Mouse (Mus musculus) left cerebral cortex, postnatal 25 days (tissue): Measurements from ENCODE around the gene Fes. TPM values are rescaled to one million over a fixed set of nuclear protein-coding genes. Genes with fewer than 3 reads are reported as not detected.

ENCODE experiments used
- DNase-seq, 2 experiments: peaks; one replicate each; pipeline ENCODE4 v3.0.0; 2022; ENCODE audit warnings: low spot score in 2 of 2, mixed read lengths in 1 of 2
- intact Hi-C: fragments of 180-260 bp; cut with DNase I; formaldehyde crosslinking; loops from one replicate; pipeline ENCODE4 v1.15.1; 2025
- total RNA-seq, 2 experiments: library from RNA; stranded (reverse); gene quantifications; 2 replicates each; pipeline ENCODE4 v1.2.3; 2021

Fes gene
- total RNA-seq, 2 experiments from 2014 or later = 3.9 to 6.3 TPM

DNA sequence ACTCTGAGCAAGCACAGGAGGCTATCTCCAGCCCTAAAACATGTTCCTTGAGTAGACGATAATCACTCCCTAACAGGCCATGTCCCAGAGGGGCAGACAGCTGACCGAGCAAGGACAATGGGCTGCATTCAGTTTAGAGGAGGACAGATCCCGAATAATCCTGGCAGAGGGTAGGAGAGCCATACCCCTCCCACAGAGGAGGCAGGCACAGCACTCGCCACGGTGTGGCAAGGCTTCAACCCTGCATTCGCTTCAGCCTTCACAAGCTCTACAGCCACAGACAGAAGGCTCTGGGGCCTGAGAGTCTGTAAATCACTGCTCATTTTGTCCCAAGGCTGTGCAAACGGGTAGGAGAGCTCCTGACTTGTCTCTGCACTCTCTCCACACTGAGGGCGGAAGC lies 30.6 kb downstream of the Fes start:
- peak in 1 of 2 experiments; percentile 44 for DNase-seq
- intact Hi-C loops = no loop called here

DNA sequence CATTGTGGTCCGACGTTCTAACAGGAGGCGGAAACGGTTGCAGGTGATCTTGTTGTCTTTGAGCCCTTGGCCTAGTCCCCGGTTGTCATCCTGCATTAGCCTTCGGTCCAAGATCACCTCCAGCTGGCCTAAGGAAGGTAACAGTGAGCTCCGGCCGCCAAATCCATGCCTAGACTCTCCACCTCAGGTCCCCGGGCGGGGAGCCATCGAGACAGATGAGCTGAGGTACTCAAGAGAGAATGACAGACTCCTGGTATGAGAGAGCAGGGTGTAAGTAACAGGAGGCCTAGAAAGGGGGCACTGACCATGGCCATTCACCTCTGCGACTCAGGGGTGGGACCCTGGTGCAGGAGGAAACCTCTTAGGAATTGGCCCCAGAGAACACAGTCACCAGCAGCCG lies 31.4 kb downstream of the Fes start:
- intact Hi-C loops = no loop called here
- DNase-seq = no peak

DNA sequence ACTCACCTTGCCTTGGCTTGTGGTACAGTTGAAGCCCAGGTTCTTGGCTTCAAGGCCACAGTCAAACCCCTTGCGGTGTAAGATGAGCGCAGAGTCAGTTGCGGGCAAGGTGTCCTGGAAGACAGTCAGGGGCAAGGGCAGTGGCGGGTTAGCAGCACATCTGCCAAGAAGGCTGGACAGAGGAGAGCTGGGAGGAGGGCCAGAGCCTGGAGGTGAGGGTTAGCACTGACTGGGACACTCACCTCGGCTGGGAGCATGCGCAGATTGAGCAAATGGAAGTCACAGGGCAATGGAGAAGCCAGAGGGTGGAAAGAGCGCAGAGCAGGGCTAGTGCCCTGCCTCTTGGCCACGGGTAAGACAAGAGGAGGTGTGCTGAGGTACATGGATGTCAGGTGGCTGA lies 34.8 kb downstream of the Fes start:
- DNase-seq = no peak
- intact Hi-C loops = no loop called here

DNA sequence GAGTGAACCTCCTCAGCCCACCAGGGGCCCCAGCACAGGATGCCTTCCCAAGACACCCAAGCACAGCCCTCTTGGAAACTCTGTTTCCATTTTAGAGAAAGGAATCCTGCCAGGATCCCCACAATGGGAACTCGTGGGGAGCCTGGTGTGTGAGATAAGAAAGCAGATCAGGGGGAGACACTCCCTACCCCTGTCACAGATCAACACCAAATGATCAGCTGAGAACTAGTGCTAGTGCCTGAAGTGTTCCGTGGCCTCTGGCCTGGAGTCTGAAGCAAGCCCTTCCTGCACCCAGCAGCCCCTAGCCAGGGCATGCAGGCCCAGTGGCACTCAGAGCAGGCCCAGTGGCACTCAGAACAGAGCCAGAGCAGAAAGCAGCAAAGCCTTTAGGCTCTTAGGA lies 36.9 kb downstream of the Fes start:
- intact Hi-C loops = no loop called here
- no peak for DNase-seq

DNA sequence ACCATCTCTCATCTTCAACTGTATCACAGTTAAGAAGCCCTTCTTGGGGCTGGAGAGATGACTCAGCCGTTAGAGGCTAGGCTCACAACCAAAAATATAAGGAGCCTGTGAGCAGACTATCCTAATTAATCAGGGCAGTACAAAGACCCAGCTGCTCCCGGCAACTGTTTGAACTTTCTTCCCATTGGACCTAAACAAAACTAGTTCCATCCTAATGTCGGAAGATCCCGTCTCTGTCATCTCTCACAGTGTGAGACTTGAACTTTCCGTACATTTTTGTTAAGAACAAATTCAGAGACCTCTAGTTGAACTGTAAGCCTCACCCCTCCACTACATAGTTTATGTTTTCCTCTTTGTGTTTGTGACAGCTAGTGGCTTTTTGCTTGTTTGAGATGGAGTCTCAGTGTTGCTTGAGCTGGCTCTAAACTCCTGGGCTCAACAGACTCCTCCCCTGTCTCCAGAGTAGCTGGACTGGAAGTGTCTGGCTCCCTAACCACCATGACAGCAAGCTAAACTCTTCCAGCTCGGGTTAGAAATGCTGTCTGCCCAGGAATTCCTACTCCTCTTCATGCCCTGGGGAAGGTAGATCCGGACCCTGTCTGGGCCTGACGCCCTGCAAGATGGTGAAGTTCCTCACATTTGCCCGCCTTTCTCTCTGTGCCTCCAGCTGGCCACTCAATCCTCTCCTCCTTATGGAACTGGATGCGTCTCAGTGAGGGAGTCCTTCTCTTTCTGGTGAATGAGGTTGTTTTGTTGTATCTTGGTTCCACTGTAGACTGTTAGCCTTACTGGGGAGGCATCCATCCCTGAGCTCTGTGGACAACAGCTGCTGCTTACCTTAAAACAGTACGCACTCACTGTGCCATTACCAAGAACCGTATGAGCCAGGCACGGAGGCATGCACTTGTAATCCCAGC lies 39.8 kb downstream of the Fes start:
- intact Hi-C loops = no loop called here
- no peak for DNase-seq

DNA sequence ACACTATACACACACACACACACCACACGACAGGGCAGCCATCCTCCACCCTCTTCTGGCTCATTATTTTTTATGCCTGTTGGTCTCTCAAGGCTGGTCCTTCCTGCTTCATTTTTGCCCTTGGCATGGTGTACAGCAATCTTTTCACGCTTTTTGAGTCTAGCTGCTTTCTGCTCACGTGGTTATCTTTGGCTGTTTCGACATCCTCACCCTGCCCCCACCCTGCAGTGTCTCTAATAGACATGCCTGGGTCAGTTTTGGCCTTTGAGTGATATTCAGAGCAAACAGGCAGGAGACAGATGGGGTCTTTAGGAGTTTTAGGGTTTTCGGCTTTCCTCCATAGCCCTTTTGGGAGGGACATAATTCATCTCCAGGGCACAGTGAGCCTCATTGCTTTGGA lies 40.9 kb downstream of the Fes start:
- no peak for DNase-seq
- intact Hi-C loops = no loop called here

DNA sequence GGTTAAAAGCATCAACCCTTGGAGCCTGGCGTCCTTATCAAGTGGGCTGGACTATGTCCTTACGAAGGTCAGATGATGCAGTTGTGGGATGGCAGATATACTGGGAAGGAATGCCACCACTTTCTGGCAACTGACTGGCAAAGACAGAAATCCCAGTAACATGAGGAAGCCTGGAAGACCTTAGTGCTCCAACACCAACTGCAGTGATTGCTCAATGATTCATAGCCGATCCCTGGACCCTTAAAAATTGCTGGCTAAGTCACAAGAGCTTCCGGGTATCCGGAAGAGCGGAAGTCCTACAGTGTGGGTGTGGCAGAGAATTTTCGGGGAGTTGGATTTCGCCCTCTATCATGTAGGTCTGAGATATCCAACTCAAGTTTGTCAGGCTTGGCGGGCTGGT lies 41.6 kb downstream of the Fes start:
- intact Hi-C loops = no loop called here
- no peak for DNase-seq

DNA sequence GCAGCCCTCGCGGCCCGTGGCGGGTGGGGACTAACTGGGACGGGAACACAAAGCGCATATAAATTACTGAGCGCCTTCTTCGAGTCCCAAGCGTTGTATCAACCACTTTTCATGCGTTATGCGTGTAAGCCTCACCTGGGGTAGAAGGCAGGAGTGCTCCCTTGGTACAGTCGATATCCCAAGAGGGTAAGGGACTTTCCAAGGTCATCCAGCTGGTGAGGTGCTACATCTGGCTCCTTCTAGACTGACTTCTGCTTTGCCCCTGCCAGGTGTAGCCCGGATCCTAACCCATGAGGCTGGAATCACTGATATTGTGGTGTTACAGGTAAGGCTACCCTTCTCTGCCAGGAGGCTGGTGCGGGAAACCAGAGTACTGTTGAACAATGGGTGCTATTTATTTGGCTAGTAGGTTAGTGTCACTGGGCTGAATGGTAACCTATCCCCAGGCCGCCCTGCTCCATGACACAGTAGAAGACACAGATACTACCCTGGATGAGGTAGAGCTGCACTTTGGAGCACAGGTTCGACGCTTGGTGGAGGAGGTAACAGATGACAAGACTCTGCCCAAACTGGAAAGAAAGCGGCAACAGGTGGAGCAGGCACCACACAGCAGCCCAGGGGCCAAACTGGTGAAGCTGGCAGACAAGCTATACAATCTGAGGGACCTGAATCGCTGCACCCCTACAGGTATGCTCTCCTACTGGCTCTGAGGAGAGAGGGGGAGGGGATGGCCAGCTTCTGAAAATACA lies 44.3 kb downstream of the Fes start:
- intact Hi-C loops = loop anchor here (1.0 kb wide), 1 partner anchor 27 kb away; no protein-coding TSS in a partner anchor
- DNase-seq = no peak

DNA sequence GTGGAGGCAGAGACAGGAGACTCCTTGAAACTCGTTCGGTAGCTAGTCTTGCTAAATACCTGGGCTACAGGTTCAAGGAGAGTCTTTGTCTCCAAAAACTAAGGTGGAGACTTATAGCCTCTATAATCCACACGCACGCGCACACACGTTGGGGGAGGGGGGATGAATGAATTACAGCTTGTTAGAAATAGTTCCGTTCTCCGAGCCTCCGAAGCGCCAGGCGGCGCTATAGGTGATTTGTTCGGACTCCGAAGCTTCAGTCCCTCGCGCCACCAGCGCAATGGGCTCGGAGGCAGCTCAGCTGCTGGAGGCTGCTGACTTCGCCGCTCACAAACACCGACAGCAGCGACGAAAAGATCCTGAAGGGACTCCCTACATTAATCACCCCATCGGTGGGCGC lies 44.9 kb downstream of the Fes start, which contains the start of gene Hddc3:
Hddc3 (plus strand) TSS at position 247 of the 400 bp plus-strand sequence.
- intact Hi-C loops = loop anchor here (1.0 kb wide), 1 partner anchor 27 kb away; no protein-coding TSS in a partner anchor
- DNase-seq = peak; percentile 97

DNA sequence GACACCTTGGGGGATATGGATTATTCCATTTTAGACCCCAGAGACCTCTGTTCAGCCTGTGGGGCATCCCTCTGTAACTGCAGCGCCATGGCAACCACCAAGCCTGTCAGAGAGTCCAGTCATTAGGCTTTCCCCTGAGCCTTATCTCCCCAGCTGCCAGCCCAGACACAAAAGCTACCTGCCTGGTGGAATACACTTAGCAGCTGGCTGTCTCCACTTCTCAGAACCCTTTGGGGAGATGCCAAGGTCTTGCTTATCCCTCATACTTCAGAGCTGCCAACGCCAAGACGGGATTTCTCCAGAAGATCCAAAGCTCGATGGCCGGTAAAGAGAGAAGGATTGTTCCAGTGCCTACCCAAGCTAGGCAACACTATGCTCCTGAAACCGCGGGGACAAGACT lies 46.0 kb downstream of the Fes start:
- intact Hi-C loops = no loop called here
- DNase-seq = no peak

DNA sequence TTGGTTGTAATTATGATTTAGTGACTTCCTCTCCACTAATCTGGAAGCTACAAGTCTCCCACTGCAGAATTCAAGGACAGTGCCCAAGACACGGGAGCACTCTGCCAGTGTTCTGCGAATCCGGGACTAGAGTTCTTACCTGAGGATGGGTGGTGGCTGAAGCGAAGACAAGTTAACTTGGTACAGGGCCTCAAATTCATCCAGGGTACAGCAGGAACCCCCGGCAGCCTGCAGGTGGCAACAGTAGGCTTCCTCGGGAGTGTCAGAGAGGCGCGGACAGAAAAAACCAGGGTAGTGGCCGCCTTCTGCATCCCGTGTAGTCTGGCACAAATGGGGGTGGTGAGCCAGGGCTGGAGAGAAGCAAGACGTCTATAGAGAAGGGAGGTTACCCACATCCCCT lies 47.0 kb downstream of the Fes start, which contains the start of gene Unc45a:
Unc45a (minus strand) TSS at position 213 of the 400 bp plus-strand sequence.
- DNase-seq = peak; percentile 58 to 74
- intact Hi-C loops = no loop called here

DNA sequence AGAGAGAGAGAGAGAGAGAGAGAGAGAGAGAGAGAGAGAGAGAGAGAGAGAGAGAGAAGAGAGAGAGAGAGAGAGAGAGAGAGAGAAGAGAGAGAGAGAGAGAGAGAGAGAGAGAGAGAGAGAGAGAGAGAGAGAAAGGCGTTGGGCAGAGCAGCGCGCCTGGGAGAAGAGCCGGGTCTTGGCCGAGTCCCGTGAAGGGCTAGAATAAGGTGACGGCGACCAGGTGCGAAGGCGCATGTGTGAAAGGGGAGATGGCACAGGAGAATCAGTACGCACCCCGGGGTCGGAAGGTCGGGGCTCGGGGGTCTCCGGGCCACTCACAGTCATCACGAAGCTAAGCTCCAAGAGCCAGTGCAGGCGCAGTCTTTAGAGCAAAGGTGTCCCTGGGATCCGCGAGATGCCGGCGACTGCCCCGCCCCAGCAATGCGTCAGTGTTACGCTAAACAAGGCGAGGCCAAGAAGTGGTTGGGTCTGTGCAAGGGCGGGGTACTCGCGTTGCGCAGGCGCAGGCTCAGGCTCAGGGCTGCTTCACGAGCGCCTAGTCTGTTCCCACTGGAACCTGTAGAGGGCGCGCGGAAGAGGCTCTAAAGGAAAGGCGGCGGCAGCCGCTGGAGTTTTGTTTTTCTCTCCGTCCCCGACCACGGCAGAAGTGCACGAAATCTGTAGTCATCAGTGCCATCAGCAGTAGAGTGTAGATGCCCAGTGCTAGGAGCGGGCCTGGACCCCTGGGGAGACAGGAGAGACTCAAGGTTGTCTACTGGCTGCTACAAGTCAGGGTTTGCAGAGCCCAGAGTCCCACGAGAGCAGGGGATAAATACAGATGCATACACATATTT lies 47.7 kb downstream of the Fes start:
- intact Hi-C loops = loop anchor here (2.0 kb wide), 1 partner anchor 15 kb away; the partner anchor contains the start of gene Rccd1
- peak; percentile 98 to 99 for DNase-seq

DNA sequence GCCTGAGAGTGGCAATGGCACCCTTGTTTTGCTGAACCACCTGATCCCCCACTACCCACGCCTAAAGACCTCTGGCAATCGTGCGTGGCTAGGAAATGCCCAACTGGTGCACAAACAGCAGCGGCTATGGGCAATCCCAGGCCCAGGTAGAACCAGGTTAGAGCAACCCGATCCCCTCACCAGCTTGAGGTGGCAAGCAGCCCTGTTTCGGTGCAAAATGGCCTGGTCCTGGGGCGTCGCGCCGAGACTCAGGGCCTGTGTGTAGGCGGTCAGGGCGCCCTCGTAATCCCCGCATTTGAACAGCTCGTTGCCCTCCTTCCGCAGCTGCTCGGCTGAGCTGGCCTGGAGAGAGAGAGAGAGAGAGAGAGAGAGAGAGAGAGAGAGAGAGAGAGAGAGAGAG lies 48.4 kb downstream of the Fes start:
- DNase-seq = peak in 1 of 2 experiments; percentile 35
- intact Hi-C loops = loop anchor here (2.0 kb wide), 1 partner anchor 15 kb away; the partner anchor contains the start of gene Rccd1

DNA sequence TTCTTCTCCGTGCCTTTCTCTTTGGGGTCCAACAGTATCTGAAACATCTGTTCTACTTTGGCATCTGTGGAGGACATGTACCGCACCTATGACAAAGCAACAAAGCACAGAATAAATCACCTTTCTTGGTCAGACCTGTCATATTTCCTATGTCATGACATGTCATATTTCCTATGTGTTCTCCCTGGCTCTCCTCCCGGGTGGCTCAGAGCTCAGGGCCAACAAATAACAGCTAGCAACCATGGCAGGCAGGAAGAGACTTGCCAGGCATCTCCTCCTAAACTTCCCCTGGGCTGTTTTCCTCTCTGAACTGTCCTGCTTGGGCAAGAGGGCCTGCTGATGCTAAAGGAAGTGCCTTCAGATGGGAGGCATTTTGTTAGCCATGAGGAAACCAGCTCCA lies 50.8 kb downstream of the Fes start:
- intact Hi-C loops = no loop called here
- DNase-seq = no peak

DNA sequence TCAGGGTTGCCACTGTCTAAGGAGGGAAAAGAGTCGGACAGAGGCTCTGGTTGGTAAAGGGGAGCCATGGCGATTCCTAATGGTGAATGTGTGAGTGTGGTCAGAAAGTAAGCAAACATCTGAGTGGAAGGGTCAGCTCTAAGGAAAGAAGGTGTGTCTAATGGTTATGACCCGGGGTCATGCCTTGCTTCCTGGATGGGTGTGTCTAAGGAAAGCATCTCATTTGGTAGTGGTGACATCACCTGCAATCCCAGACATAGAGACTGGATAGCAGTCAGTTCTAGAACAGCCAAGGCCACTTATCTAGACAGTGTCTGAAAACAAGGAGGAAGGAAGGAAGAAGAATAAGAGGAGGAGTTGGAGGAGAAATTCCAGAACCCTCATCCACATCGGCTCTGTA lies 52.9 kb downstream of the Fes start:
- no peak for DNase-seq
- intact Hi-C loops = no loop called here

DNA sequence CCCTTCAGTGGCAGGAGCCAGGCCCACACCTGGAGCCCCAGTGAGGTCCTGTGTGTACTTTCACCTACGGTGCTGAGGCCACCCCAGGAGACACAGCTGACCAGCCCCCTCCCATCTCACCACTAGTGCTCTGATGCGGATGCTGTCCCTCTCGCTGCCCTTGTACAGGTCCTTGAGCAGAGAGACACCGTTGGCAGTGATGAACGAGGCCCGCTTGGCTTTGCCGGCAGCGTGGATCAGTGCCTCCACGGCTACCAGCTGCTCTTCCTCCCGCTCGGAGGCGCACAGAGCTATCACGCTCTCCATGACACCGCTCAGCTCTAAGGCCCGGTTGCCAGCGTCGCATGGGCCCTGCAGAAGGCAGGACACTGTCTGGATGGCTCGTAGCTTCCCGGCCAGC lies 56.3 kb downstream of the Fes start:
- intact Hi-C loops = no loop called here
- no peak for DNase-seq

DNA sequence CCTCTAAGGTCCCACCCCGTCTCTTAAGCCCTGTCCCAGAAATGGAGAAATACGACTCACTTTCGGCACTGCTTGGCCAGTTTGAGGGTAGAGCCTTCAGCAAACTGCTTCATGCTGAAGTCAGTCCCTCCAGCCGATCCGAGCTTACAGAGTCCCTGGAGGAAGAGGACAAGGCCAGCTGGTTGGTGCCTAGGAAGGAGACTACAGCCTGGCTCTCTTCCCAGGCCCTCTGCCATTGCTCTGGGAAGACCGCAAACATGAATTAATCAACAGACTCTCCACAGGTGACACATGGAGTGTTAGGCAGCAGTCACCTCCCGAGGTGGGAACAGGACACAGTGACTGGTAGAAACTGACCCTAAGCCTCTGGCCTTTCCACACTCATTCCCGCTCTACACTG lies 57.5 kb downstream of the Fes start:
- intact Hi-C loops = no loop called here
- no peak for DNase-seq
